Mouse (Mus musculus): ENCODE measurements around the gene Rhobtb1. TPM values are rescaled to one million over a fixed set of nuclear protein-coding genes. Genes with fewer than 3 reads are reported as not detected.

Gene Rhobtb1
- total RNA-seq, 4 experiments from 2014 or later: 31.0 to 48.5 (median 41.2) TPM

DNA sequence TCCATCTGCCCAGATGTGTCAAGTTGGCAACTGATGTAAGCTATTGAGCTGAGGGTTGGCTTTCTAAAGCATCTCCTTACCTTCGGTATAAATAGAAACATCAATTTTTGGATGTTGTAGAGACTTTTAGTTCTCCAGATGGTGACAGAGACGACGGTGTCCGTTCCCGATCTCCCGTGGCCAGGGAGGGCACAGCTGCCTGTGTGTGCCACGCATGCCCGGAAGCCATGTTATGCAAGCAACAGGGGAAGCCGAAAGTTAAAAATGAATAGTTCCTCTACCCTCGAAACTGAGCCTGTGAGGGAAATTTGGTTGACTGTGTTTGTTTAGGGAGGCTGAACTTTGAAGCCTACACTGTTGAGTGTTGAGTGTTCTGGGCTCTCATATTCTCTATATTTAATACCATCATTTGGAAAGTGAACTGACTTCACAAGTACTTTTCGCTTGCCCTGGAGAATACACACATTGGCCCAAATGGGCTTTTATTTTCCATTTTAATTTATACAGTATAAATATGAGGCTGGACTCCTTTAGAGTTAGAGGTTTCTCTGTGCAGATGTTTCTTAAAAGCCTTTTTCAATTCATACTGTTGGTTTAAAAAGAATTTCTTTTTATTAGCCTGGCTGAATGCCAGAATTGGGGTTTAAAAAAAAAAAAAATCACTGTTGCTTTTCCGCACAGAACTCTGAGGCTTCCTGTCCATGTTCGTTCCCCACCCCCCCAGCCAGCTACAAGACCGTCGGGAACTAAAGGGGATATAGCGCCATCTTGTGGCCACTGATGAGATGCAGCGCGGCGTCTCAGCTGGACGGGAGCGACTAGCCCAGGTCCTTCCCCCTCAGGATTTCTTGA lies 169.7 kb downstream of the Rhobtb1 start:
- peak; percentile 71 to 81 for DNase-seq (ENCODE audit: low spot score in 2 of 2)

DNA sequence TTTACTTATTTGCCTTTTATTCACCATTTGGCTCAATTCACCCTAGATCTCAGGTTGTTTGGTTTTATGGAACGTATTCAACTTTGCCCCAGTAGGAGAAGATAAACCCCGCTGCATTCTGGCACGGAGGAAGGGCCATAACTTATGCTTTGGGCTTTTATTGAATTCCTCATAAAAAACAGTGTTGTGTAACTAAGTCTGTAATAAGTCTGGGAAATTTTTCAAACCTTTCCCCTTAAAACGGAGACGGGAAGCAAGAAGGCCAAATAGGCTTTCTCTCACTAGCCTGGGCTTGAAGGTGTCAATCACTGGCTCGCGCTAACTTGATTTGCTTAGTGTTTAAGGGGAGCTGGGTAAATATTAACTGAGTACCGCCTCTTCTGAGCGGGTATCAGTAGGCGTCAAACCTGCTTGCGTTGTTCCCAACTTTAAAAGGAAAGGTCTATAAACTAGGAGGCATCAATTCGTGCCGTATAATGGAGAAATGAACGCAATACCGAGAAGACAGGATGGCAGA lies 170.3 kb downstream of the Rhobtb1 start:
- DNase-seq (ENCODE audit: low spot score in 2 of 2): no peak

DNA sequence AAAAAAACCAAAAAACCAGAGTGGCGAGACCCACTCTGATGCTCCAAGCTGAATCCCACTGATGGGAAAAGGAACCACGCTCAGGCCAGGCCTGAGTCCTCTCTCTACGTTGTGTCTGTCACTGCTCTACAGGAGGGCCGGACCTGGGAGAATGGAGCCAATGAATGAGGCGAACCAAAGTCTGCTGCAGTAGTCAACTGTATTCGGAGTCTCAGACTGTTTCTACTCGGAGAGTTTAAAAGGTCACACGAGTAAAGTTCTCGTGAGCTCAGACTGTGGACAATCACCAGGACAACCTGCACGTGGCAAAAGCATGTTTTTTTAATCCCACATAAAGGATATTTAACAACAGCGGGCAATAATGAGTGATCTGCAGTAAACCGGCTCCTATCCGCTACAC lies 172.8 kb downstream of the Rhobtb1 start:
- DNase-seq (ENCODE audit: low spot score in 2 of 2): no peak

GRCm38 (mm10) chr10:69324816-69325215 lies 173.6 kb downstream of the Rhobtb1 start:
- no peak for DNase-seq (ENCODE audit: low spot score in 2 of 2)

- DNase-seq (ENCODE audit: low spot score in 2 of 2): peak in 1 of 2 experiments; percentile 44
Observed at GRCm38 (mm10) chr10:69326433-69326832, 175.2 kb downstream of the Rhobtb1 start.

GRCm38 (mm10) chr10:69327362-69327761 lies 176.1 kb downstream of the Rhobtb1 start:
- no peak for DNase-seq (ENCODE audit: low spot score in 2 of 2)

DNA sequence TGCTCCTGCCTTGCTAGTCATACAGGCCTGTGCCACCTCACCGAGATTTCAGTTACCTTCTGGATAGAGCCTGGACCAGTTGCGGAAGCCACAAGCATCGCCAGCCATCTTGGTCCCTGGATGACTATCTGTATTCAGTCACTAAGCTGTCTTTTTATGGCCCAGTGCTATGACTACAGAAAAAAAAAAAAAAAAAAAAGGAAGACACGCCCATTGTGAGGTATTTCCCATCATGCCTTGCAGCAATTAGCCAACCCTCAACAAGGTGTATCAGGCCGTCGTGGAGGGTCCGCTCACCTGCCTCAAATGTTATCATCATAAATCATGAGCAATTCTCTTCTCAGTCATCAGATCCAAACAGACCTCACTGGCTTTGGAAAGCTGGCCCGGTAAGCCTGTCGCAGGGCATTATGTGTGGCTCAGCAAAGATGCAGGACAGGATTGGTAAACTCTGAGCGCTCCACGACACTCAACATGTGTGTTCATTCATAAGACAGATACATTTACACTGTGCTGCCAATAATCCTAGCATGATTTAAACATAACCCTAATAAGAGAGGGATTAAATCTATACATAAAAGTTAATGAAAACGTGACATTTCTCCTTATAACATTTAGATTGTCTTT lies 176.9 kb downstream of the Rhobtb1 start:
- no peak for DNase-seq (ENCODE audit: low spot score in 2 of 2)

DNA sequence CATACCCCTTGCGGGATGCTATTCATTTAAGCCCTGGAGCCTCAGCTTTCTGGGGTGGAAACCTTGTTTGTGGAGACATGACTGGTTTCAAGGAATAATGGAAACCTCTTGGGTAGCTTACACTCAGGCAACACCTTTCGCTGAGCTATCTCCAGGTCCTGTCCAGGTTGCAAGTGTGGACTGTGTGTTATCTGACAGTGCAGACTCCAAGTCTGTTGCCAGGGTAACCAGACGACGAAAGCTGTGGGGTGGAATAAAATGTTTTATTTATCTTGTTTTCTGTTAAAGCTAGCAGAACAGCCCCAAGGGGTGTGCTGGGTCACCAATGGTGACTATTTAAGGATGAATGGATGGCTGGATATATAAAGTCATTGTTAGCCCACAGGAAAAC lies 177.4 kb downstream of the Rhobtb1 start:
- no peak for DNase-seq (ENCODE audit: low spot score in 2 of 2)

DNA sequence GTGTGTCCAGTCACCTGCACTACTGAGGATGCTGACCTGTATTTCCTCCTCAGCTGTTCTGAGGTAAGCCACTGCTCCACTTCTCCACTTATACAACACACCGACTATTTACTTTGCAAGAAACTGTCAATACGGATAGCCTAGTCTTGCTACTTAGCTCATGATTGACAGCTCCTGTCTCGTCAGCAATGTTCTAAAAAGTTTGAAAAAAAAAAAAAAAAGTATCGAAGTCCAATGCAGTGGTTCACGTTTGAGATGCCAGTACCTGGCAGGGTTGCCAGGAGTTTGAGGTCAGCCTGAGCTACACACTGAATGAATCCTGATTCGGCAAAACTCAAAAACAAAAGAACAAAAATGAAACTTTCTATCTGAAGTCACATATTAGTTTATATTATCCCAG lies 180.0 kb downstream of the Rhobtb1 start:
- DNase-seq (ENCODE audit: low spot score in 2 of 2): no peak

- no peak for DNase-seq (ENCODE audit: low spot score in 2 of 2)
Observed at GRCm38 (mm10) chr10:69333212-69333611, 182.0 kb downstream of the Rhobtb1 start.

- DNase-seq (ENCODE audit: low spot score in 2 of 2): no peak
Observed at GRCm38 (mm10) chr10:69334271-69335194, 183.3 kb downstream of the Rhobtb1 start.

DNA sequence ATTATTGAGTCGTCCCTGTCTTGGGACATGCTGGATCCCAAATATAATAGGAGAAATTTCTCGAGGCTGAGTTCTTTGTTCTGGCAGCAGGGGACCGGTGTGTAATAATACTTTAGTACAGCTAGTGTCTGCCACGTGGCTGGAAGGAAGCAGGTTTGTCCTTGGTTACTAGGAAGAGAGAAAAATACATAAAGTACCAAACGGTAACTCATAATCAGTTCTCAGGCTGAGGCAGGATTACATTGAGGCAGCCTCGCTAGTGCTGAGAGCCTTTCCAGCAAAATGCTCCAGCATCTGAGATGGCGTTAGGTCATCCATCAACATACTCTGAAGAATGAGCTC lies 183.9 kb downstream of the Rhobtb1 start:
- no peak for DNase-seq (ENCODE audit: low spot score in 2 of 2)

DNA sequence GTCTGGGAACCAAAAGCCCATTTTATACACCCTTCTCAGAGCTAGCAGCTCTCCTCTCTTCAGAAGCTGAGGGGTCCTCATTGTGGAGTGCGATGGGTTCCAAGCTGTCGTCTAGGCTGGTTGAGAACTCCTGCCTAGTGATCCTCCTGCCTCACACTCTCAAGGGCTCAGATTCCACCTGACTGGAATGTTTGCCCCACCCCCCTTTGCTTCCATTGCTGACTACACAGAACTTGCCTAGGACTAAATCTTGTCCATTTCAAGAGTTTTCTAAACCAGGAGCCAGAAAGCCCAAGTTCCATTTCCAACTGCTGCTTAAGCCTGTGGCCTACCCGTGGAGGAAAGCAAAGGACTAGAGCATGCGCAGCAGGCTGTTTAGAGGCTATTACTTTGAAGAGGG lies 184.4 kb downstream of the Rhobtb1 start:
- no peak for DNase-seq (ENCODE audit: low spot score in 2 of 2)

GRCm38 (mm10) chr10:69336219-69336618 lies 185.0 kb downstream of the Rhobtb1 start:
- no peak for DNase-seq (ENCODE audit: low spot score in 2 of 2)

GRCm38 (mm10) chr10:69340001-69340400 lies 188.8 kb downstream of the Rhobtb1 start:
- DNase-seq (ENCODE audit: low spot score in 2 of 2): no peak

Other genes with a start within 250 kb of the Rhobtb1 start
- 1 to 10 TPM; 5.0 to 6.5 (median 5.7) TPM for gene A930033H14Rik, start 61.7 kb downstream of the Rhobtb1 start, total RNA-seq (2022)
- not detected for gene Cdk1, start 201.5 kb downstream of the Rhobtb1 start, total RNA-seq (2022)
- 100 to 1,000 TPM in 1 of 4 experiments, 10 to 100 TPM in 3; 81.4 to 115 (median 89.6) TPM for gene Ank3, start 247.3 kb downstream of the Rhobtb1 start, total RNA-seq (2022)